Mouse (Mus musculus): Measurements from ENCODE around the gene Rtkn2. TPM values are rescaled to one million over a fixed set of nuclear protein-coding genes. Genes with fewer than 3 reads are reported as not detected.

The Rtkn2 gene
- polyA plus RNA-seq, 1 experiment from 2014 or later: 3.3 TPM

GRCm38 (mm10) chr10:68050882-68051281, 71.5 kb downstream of the Rtkn2 start:
- no peak overlapping the region for H3K27ac ChIP-seq (replicated peaks)
- H3K27me3 ChIP-seq: no peaks in the 10 kb centered on the region
- no peaks in the 10 kb centered on the region for H3K4me1 ChIP-seq (replicated peaks)
- H3K4me2 ChIP-seq: no peak overlapping the region
- H3K9ac ChIP-seq: no peak overlapping the region
- H3K4me3 ChIP-seq: no peak overlapping the region
- no peaks in the 10 kb centered on the region for H3K36me3 ChIP-seq
- WGBS: 88% methylated on average over 13 of the region's 13 CpGs
- no peaks in the 10 kb centered on the region for H3K9me3 ChIP-seq
- no peak for ATAC-seq (ENCODE audit: low read depth)

GRCm38 (mm10) chr10:68051316-68051933, 72.1 kb downstream of the Rtkn2 start:
- Histone ChIP-seq H3K9me3 (no peaks in the 10 kb centered on the region), H3K4me3 (no peak overlapping the region), H3K4me2 (no peak overlapping the region), H3K27me3 (no peaks in the 10 kb centered on the region), H3K9ac (no peak overlapping the region), H3K4me1 (replicated peaks) (no peaks in the 10 kb centered on the region), H3K27ac (replicated peaks) (no peak overlapping the region), H3K36me3 (no peaks in the 10 kb centered on the region)
- ATAC-seq (ENCODE audit: low read depth): no peak
- 86% methylated on average over 14 of the region's 14 CpGs for WGBS

GRCm38 (mm10) chr10:68052307-68052706, 72.9 kb downstream of the Rtkn2 start:
- no peak overlapping the region for H3K27ac ChIP-seq (replicated peaks)
- H3K27me3 ChIP-seq: no peaks in the 10 kb centered on the region
- ATAC-seq (ENCODE audit: low read depth): no peak
- no peaks in the 10 kb centered on the region for H3K9me3 ChIP-seq
- no peak overlapping the region for H3K9ac ChIP-seq
- no peak overlapping the region for H3K4me2 ChIP-seq
- no peak overlapping the region for H3K4me3 ChIP-seq
- no peaks in the 10 kb centered on the region for H3K4me1 ChIP-seq (replicated peaks)
- 91% methylated on average over 8 of the region's 8 CpGs for WGBS
- no peaks in the 10 kb centered on the region for H3K36me3 ChIP-seq

- Histone ChIP-seq H3K9ac (no peak overlapping the region), H3K9me3 (no peaks in the 10 kb centered on the region), H3K27ac (replicated peaks) (no peak overlapping the region), H3K4me2 (no peak overlapping the region), H3K27me3 (no peaks in the 10 kb centered on the region), H3K36me3 (no peaks in the 10 kb centered on the region), H3K4me3 (no peak overlapping the region), H3K4me1 (replicated peaks) (no peaks in the 10 kb centered on the region)
- 89% methylated on average over 5 of the region's 5 CpGs for WGBS
- no peak for ATAC-seq (ENCODE audit: low read depth)
Observed at GRCm38 (mm10) chr10:68054131-68054530, 74.8 kb downstream of the Rtkn2 start.

- Histone ChIP-seq H3K27me3 (no peaks in the 10 kb centered on the region), H3K9ac (no peak overlapping the region), H3K36me3 (no peaks in the 10 kb centered on the region), H3K4me2 (no peak overlapping the region), H3K4me1 (replicated peaks) (no peaks in the 10 kb centered on the region), H3K4me3 (no peak overlapping the region), H3K9me3 (no peaks in the 10 kb centered on the region), H3K27ac (replicated peaks) (no peak overlapping the region)
- WGBS: 89% methylated on average over 6 of the region's 6 CpGs
- no peak for ATAC-seq (ENCODE audit: low read depth)
Observed at GRCm38 (mm10) chr10:68054706-68055105, 75.3 kb downstream of the Rtkn2 start.

- Histone ChIP-seq H3K4me2 (no peak overlapping the region), H3K36me3 (no peaks in the 10 kb centered on the region), H3K27ac (replicated peaks) (no peak overlapping the region), H3K9me3 (no peaks in the 10 kb centered on the region), H3K4me3 (no peak overlapping the region), H3K27me3 (no peaks in the 10 kb centered on the region), H3K9ac (no peak overlapping the region), H3K4me1 (replicated peaks) (peaks cover 18% of the 10 kb centered on the region)
- 92% methylated on average over 3 of the region's 3 CpGs for whole genome bisulfite sequencing
- ATAC-seq (ENCODE audit: low read depth): no peak
Observed at GRCm38 (mm10) chr10:68057841-68058240, 78.5 kb downstream of the Rtkn2 start.

- no peak overlapping the region for H3K9ac ChIP-seq
- whole genome bisulfite sequencing: 94% methylated on average over 1 of the region's 1 CpGs
- no peak overlapping the region for H3K27ac ChIP-seq (replicated peaks)
- no peaks in the 10 kb centered on the region for H3K27me3 ChIP-seq
- no peak overlapping the region for H3K4me2 ChIP-seq
- no peak overlapping the region for H3K4me3 ChIP-seq
- peaks cover 18% of the 10 kb centered on the region for H3K4me1 ChIP-seq (replicated peaks)
- no peaks in the 10 kb centered on the region for H3K36me3 ChIP-seq
- H3K9me3 ChIP-seq: no peaks in the 10 kb centered on the region
- ATAC-seq (ENCODE audit: low read depth): no peak
Observed at GRCm38 (mm10) chr10:68058378-68058777, 79.0 kb downstream of the Rtkn2 start.

- Histone ChIP-seq H3K36me3 (no peaks in the 10 kb centered on the region), H3K27ac (replicated peaks) (peak overlapping the region; percentile 84), H3K9me3 (no peaks in the 10 kb centered on the region), H3K4me1 (replicated peaks) (peaks cover 32% of the 10 kb centered on the region), H3K4me3 (no peak overlapping the region), H3K4me2 (no peak overlapping the region; the same call in 1 of the 2 replicates), H3K9ac (peak overlapping the region; percentile 52), H3K27me3 (no peaks in the 10 kb centered on the region)
- ATAC-seq (ENCODE audit: low read depth): no peak
- WGBS: 47% methylated on average over 16 of the region's 16 CpGs
Observed at GRCm38 (mm10) chr10:68060590-68061248, 81.3 kb downstream of the Rtkn2 start.

- Histone ChIP-seq H3K36me3 (no peaks in the 10 kb centered on the region), H3K4me2 (no peak overlapping the region; the same call in 1 of the 2 replicates), H3K4me3 (no peak overlapping the region), H3K27me3 (no peaks in the 10 kb centered on the region), H3K4me1 (replicated peaks) (peaks cover 32% of the 10 kb centered on the region), H3K27ac (replicated peaks) (peak overlapping the region; percentile 84), H3K9ac (peak overlapping the region; percentile 52), H3K9me3 (no peaks in the 10 kb centered on the region)
- no peak for ATAC-seq (ENCODE audit: low read depth)
- WGBS: 28% methylated on average over 8 of the region's 8 CpGs
Observed at GRCm38 (mm10) chr10:68061249-68061615, 81.9 kb downstream of the Rtkn2 start.

GRCm38 (mm10) chr10:68063806-68064545, 84.6 kb downstream of the Rtkn2 start:
- Histone ChIP-seq H3K9ac (no peak overlapping the region), H3K4me3 (no peak overlapping the region), H3K4me2 (peak overlapping the region; percentile 11; the same call in 1 of the 2 replicates), H3K4me1 (replicated peaks) (peaks cover 32% of the 10 kb centered on the region), H3K27me3 (no peaks in the 10 kb centered on the region), H3K9me3 (no peaks in the 10 kb centered on the region), H3K36me3 (no peaks in the 10 kb centered on the region), H3K27ac (replicated peaks) (no peak overlapping the region; the same call in 1 of the 2 replicates)
- 25% methylated on average over 8 of the region's 8 CpGs for WGBS
- no peak for ATAC-seq (ENCODE audit: low read depth)

- 27% methylated on average over 10 of the region's 10 CpGs for WGBS
- Histone ChIP-seq H3K9me3 (no peaks in the 10 kb centered on the region), H3K36me3 (no peaks in the 10 kb centered on the region), H3K4me2 (0 out of 2 replicates have a peak overlapping the region, but pooled peaks have one; percentile 11), H3K9ac (no peak overlapping the region), H3K4me3 (no peak overlapping the region), H3K27me3 (no peaks in the 10 kb centered on the region), H3K4me1 (replicated peaks) (peaks cover 32% of the 10 kb centered on the region), H3K27ac (replicated peaks) (no peak overlapping the region)
- no peak for ATAC-seq (ENCODE audit: low read depth)
Observed at GRCm38 (mm10) chr10:68064571-68064970, 85.2 kb downstream of the Rtkn2 start.

- H3K9ac ChIP-seq: no peak overlapping the region
- 89% methylated on average over 5 of the region's 5 CpGs for WGBS
- no peak overlapping the region for H3K27ac ChIP-seq (replicated peaks)
- peaks cover 22% of the 10 kb centered on the region for H3K4me1 ChIP-seq (replicated peaks)
- no peak for ATAC-seq (ENCODE audit: low read depth)
- H3K9me3 ChIP-seq: no peaks in the 10 kb centered on the region
- H3K4me2 ChIP-seq: no peak overlapping the region
- no peaks in the 10 kb centered on the region for H3K36me3 ChIP-seq
- no peak overlapping the region for H3K4me3 ChIP-seq
- H3K27me3 ChIP-seq: no peaks in the 10 kb centered on the region
Observed at GRCm38 (mm10) chr10:68066173-68066572, 86.8 kb downstream of the Rtkn2 start.

Data from neural tube, embryonic 13.5 days (tissue).